ENCODE assay signal across 8 mouse cellular contexts in the genomic region with DNA sequence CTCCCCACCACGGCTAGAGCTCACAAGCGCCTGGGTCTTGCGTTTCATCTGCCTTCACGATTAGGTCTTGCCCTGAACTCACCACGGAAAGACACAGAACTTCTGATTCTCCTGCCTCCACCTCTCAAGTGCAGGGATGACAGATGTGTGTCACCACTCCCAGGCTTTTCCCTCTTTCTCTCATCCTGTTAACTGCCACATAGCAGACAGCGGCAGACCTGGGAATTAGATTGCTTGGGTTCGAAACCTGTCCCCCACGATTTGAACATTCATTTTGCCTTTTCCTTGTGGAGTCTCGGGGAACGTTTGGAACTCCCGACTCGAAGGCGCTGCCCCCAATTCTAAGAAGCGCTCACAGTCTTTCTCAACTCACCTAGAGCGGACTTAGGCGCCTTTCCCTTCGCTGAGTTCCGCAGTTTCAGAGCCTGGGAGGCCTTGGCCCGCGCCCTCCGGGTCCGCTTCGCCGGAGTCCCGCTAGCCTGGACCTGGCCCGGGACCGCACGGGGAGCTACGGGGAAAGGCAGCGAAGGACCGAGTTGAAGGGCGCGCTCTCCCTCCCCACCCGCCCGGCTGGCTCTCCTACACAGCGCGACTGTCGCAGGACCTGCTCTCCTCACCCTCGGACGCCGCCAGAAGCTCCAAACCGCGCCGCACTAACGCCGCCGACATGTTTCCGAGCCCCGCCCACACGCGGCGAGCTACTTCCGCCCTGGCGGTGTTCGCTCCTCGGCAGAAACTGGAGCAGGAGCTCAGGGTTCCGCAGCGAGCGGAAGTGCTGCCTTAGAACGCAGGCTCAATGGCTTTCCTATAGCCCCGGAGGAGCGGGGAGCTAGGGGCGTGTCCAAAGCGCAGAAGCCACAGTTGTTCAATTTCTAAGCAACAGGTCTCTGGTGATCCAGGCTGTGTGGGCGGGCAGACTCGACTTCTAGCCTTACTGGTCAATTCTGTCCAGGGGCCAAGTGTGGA. TPM values are rescaled to one million over a fixed set of nuclear protein-coding genes. Genes with fewer than 3 reads are reported as not detected.
A peak's percentile ranks its signal among the peaks of the same experiment; 100 is the strongest.
DNase-seq lines count a peak whose midpoint lies in the region; ATAC-seq lines count a peak whose summit lies in the region.

TSS of gene Rps19bp1 (minus strand) at position 706 of the 966 bp plus-strand sequence.

- H3K4me1 ChIP-seq in hindbrain, embryonic 12.5 days = peaks cover 15% of the 10 kb centered on the region

- peak within 1 kb of the TSS; percentile 82 for H3K9ac ChIP-seq in hindbrain, embryonic 12.5 days

- H3K9me3 ChIP-seq in hindbrain, embryonic 12.5 days (replicated peaks) = no peaks in the 10 kb centered on the region

- WGBS in hindbrain, embryonic 12.5 days = 2% methylated on average over 65 of the region's 66 CpGs

- H3K27ac ChIP-seq in hindbrain, embryonic 12.5 days = peak within 1 kb of the TSS; percentile 57; the same call in 1 of the 2 replicates

- no peaks in the 10 kb centered on the region for H3K27me3 ChIP-seq in hindbrain, embryonic 12.5 days

- peak within 1 kb of the TSS; percentile 74 for H3K4me3 ChIP-seq in hindbrain, embryonic 12.5 days

- peak; percentile 83 for ATAC-seq in hindbrain, embryonic 12.5 days (ENCODE audit: low FRiP score)

- DNase-seq in NIH3T3 (ENCODE audit: low read depth) = peak; percentile 98
- DNase-seq in cerebellum, adult 9-11 months = peak; percentile 87
- peak; percentile 79 to 87 for DNase-seq in frontal cortex, postnatal 10 days (ENCODE audit: low spot score in 2 of 2)
- peak; percentile 82 to 89 for DNase-seq in layer of hippocampus, postnatal 14 days (ENCODE audit: low spot score in 2 of 2)
- DNase-seq in lung, postnatal 25 days (ENCODE audit: low spot score) = peak; percentile 90
- peak; percentile 94 for DNase-seq in retina, embryonic 14.5 days (ENCODE audit: low spot score)
- peak; percentile 94 for DNase-seq in thymus, postnatal 4 days

- peaks cover 17% of the 10 kb centered on the region for H3K36me3 ChIP-seq in hindbrain, embryonic 12.5 days

- H3K4me2 ChIP-seq in hindbrain, embryonic 12.5 days (replicated peaks) = peak within 1 kb of the TSS; percentile 84

RNA-seq across cellular contexts. Expression of gene Rps19bp1, which starts in this region (rescaled TPM):
- polyA plus RNA-seq in hindbrain, embryonic 12.5 days (2016; fragmentation: Nextera tagmentation; extraction: Ambion mirVana) = 59.9 and 65.8 TPM in 2 replicates
- 10 to 100 TPM; 32.0 to 33.0 TPM for total RNA-seq in layer of hippocampus, postnatal 14 days (2021)

Comparison
In these comparisons a context has a peak if more than half of its experiments do, and no peak if none do; other contexts are left out.
1. Peak in every context shown above with its lines: DNase-seq, ATAC-seq, H3K4me3 ChIP-seq and H3K27ac ChIP-seq.